Mouse (Mus musculus): ENCODE measurements around the gene Gm6356. TPM values are rescaled to one million over a fixed set of nuclear protein-coding genes. Genes with fewer than 3 reads are reported as not detected.
"Not testable (repeated sequence)": the region's sequence is repeated elsewhere in the genome, so short reads cannot be mapped to it uniquely, and the experiment has no call there.

Gm6356 gene
- total RNA-seq (2021), result not detected

GRCm38 (mm10) chr14:6973718-6974117 lies at the start of gene Gm6356:
Gene Gm6356, minus strand, starts transcription at chr14:6973818.
- intact Hi-C loops (cut with DNase I); DNase-seq: not testable (repeated sequence)

Other genes starting within 250 kb of the Gm6356 start
- under 1 TPM; 0.30 to 0.50 TPM for gene Gm3636, start 231.5 kb downstream of the Gm6356 start, total RNA-seq (2021)
- not detected for gene Gm8362, start 199.4 kb downstream of the Gm6356 start, total RNA-seq (2021)
- not detected for gene Gm3642, start 133.5 kb downstream of the Gm6356 start, total RNA-seq (2021)
- under 1 TPM; 0.33 to 0.35 TPM for gene Gm3667, start 83.9 kb downstream of the Gm6356 start, total RNA-seq (2021)
- under 1 TPM in 1 of 2 experiments, not detected in 1; 0.19 TPM for gene Gm10406, start 53.6 kb upstream of the Gm6356 start, total RNA-seq (2021)
- gene Gm3685, start 71.2 kb upstream of the Gm6356 start, total RNA-seq (2021), result not detected
- gene Gm3696, start 126.8 kb upstream of the Gm6356 start, total RNA-seq (2021), result not detected
- not detected for gene Gm6676, start 151.6 kb upstream of the Gm6356 start, total RNA-seq (2021)
- not detected for gene Gm3512, start 200.7 kb upstream of the Gm6356 start, total RNA-seq (2021)
- not detected for gene Gm16434, start 220.7 kb upstream of the Gm6356 start, total RNA-seq (2021)